Mouse (Mus musculus) heart, postnatal 10 days (tissue): Measurements from ENCODE around the gene Foxc1. TPM values are rescaled to one million over a fixed set of nuclear protein-coding genes. Genes with fewer than 3 reads are reported as not detected.

Experiments
- DNase-seq, 2 experiments: peaks; one replicate each; pipeline ENCODE4 v3.0.0; 2021
- intact Hi-C: fragments of 180-260 bp; cut with DNase I; formaldehyde crosslinking; loops from one replicate; pipeline ENCODE4 v1.15.1; 2025
- total RNA-seq, 2 experiments: library from RNA; stranded (reverse); gene quantifications; 2 replicates each; pipeline ENCODE4 v1.2.3; 2021

Gene Foxc1
- total RNA-seq, 2 experiments from 2014 or later, result 7.0 to 7.8 TPM

- no peak for DNase-seq
- intact Hi-C loops, result no loop called here
Measured at GRCm38 (mm10) chr13:31825180-31825579, 18.7 kb downstream of the Foxc1 start.

GRCm38 (mm10) chr13:31827160-31827559 is 20.7 kb downstream of the Foxc1 start:
- no peak for DNase-seq
- intact Hi-C loops, result no loop called here

GRCm38 (mm10) chr13:31827820-31828332 is 21.4 kb downstream of the Foxc1 start:
- DNase-seq, result no peak
- intact Hi-C loops, result no loop called here

- intact Hi-C loops, result no loop called here
- no peak for DNase-seq
Measured at GRCm38 (mm10) chr13:31828446-31828845, 22.0 kb downstream of the Foxc1 start.

DNA sequence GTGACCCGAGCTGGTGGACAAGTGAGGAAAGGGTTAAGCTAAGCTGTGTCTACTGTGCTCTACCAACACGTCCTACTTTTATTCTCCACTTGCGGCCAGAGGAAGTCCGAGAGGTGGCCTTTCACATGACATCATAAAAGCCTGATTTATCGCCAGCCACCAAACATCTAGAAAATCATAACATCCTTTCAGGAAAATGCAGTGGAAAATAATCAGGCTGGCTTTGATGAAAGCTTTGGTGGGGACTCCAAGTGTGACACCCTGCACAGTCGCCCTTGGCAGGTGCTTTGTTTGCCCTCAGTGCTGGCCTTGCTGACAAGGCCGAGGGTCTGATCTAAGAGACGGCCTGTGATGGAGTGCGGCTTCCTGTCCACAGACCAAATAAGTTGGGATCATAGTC is 23.9 kb downstream of the Foxc1 start:
- DNase-seq, result no peak
- intact Hi-C loops, result no loop called here

GRCm38 (mm10) chr13:31835802-31836201 is 29.4 kb downstream of the Foxc1 start:
- DNase-seq, result no peak
- intact Hi-C loops, result no loop called here

DNA sequence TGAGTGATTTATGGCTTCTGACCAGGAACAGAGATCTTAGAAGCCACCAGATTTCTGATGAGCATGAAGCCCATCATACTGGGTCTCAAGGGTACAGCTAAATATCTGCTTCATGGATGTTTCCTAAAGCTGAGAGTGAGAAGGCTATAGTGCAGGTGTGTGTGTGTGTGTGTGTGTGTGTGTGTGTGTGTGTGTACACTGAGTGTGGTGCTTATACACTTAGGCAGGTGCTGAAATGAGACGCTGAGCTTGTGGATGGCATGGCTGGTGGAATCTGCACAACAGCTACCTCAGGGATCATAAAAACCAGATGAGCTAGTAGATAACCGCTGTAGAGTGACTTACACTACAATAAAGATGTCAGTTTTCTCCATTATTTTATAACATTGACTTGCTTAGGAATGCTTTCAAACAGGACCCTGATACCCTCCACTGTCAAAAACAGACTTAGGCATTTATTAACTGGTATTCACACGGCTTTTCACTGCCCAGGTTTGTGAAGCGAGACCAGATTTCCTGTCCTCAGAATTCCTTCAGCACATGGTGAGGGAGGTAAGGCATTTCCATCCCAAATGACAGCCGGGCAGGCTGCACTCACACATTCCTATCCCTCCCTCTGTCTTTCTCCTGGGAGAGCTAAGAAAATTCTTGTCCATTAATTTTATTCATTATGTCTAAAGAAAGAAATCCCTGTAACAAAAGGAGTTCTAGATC is 43.0 kb downstream of the Foxc1 start:
- no peak for DNase-seq
- intact Hi-C loops, result no loop called here

GRCm38 (mm10) chr13:31853564-31853963 is 47.1 kb downstream of the Foxc1 start:
- intact Hi-C loops, result no loop called here
- DNase-seq, result no peak

- intact Hi-C loops, result no loop called here
- no peak for DNase-seq
Measured at GRCm38 (mm10) chr13:31854000-31854399, 47.6 kb downstream of the Foxc1 start.

DNA sequence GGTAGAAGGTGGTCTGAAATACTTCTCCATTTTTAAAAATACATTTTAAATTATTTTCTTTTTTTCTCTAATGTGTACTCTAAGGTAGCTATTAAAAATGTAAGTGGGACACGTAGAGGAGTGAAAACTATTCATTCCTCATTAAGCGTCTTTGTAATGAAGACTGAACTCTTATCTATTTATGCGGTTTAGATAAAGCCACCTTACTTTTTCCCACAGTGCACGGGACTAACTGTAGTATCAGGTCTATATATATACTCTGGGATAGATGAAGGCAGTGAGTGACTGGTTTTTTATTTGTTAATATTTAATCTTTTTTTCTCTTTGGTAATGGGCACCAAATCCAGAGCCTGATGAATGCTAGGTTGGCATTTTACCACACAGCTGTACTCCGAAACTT is 53.8 kb downstream of the Foxc1 start:
- no peak for DNase-seq
- intact Hi-C loops, result no loop called here

Other genes with a start within 250 kb of the Foxc1 start
- gene A530084C06Rik, start 247.3 kb upstream of the Foxc1 start, total RNA-seq, result under 1 TPM in 1 of 2 experiments, not detected in 1; 0.07 TPM
- gene Foxf2, start 180.8 kb upstream of the Foxc1 start, total RNA-seq, result under 1 TPM in 1 of 2 experiments, not detected in 1; 0.10 TPM